Mouse (Mus musculus): Measurements from ENCODE around the gene Bri3bp. TPM values are rescaled to one million over a fixed set of nuclear protein-coding genes. Genes with fewer than 3 reads are reported as not detected.

Gene Bri3bp
- polyA plus RNA-seq, 1 experiment from 2014 or later = 25.3 TPM

DNA sequence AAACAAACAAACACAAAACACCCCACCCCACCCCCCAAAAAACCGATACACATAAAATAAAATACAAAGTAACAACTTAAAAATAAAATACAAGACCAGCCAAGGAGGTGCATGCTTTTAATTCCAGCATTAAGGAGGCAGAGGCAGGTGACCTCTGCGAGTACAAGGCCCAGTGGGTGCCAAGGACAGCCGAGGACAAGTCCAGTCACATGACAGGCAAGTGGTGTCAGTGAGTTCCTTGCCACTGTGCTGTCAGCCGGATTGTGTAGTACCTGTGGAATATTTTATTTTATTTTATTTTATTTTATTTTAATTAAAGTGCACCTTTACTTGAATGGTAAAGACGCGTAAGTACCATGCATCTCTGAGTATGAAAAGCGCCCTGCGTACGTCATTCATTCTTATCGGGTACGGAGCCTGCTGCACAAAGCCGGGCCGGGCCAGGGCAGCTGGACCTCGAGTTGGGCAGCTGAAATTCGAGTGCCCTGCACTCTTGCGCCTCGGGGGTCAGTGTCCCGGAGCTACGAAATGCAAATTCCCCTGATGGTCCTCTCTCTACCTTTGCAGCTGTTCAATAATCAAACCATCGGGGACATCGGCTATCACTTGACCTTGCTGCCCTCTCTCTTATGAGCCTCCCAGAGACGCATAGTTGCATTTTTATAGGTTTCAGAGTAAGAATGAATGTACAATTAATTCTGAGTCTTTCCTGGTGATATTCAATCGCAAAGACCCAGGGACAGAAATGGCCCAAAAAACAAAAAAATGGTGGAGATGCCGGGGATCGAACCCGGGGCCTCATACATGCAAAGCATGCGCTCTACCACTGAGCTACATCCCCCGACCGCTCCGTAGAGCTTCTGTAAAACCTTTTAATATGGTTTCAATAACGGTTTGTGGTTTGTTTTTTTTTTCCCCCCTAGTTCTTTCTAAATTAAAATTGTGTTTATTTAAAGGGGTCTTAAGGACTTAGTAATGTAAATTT is 37.6 kb upstream of the Bri3bp start:
- H3K9ac ChIP-seq (ENCODE audit: low read length) = no peak overlapping the region
- H3K9me3 ChIP-seq (ENCODE audit: control insufficient read depth, low read length) = no peaks in the 10 kb centered on the region
- H3K4me2 ChIP-seq (replicated peaks; ENCODE audit: low read depth) = peak overlapping the region; percentile 48
- no peak overlapping the region for H3K27ac ChIP-seq (replicated peaks)
- WGBS = 13% methylated on average over 31 of the region's 31 CpGs
- DNase-seq (ENCODE audit: low spot score) = peak; percentile 50
- H3K36me3 ChIP-seq (ENCODE audit: control insufficient read depth, insufficient read depth, low read length) = no peaks in the 10 kb centered on the region
- H3K4me1 ChIP-seq (replicated peaks; ENCODE audit: control insufficient read depth, insufficient read depth) = no peaks in the 10 kb centered on the region
- 0 out of 2 replicates have a peak, but pooled peaks have one; percentile 16 for ATAC-seq (ENCODE audit: low FRiP score, low TSS enrichment)
- H3K4me3 ChIP-seq (ENCODE audit: low read depth, low read length) = peak overlapping the region; percentile 25; the same call in 1 of the 2 replicates
- no peak for TF ChIP-seq CTCF (IDR thresholded peaks at IDR 0.05; ENCODE audit: low read depth)
- no peak for TF ChIP-seq EP300 (optimal IDR thresholded peaks at IDR 0.05)
- no peaks in the 10 kb centered on the region for H3K27me3 ChIP-seq (ENCODE audit: control insufficient read depth, insufficient read depth, low read length)

DNA sequence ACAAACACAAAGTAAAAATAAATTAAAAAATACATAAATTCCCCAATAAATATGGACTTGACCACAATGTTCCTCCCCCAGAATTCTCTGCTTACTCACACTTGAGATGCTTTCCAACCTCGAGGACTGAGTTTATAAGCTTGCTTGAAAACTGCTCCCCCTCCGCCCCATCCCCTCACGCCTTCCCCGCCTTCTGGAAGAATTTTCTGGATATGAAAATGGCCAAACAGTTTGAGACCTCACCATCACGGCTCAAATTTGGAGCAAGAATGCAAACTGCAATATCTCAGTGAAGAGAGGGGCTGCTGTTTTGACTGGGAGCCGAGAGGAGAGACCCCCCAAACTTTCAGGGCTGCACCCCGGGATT is 36.8 kb upstream of the Bri3bp start:
- Histone ChIP-seq H3K27me3 (ENCODE audit: control insufficient read depth, insufficient read depth, low read length) (no peaks in the 10 kb centered on the region), H3K36me3 (ENCODE audit: control insufficient read depth, insufficient read depth, low read length) (no peaks in the 10 kb centered on the region), H3K9me3 (ENCODE audit: control insufficient read depth, low read length) (no peaks in the 10 kb centered on the region), H3K4me3 (ENCODE audit: low read depth, low read length) (peak overlapping the region; percentile 59), H3K9ac (ENCODE audit: low read length) (peak overlapping the region; percentile 68), H3K4me1 (replicated peaks; ENCODE audit: control insufficient read depth, insufficient read depth) (no peaks in the 10 kb centered on the region), H3K4me2 (replicated peaks; ENCODE audit: low read depth) (peak overlapping the region; percentile 76), H3K27ac (replicated peaks) (peak overlapping the region; percentile 96)
- WGBS = 1% methylated on average over 7 of the region's 7 CpGs
- TF ChIP-seq CTCF (IDR thresholded peaks at IDR 0.05; ENCODE audit: low read depth) = no peak
- ATAC-seq (ENCODE audit: low FRiP score, low TSS enrichment) (no peak), DNase-seq (ENCODE audit: low spot score) (peak; percentile 31)

DNA sequence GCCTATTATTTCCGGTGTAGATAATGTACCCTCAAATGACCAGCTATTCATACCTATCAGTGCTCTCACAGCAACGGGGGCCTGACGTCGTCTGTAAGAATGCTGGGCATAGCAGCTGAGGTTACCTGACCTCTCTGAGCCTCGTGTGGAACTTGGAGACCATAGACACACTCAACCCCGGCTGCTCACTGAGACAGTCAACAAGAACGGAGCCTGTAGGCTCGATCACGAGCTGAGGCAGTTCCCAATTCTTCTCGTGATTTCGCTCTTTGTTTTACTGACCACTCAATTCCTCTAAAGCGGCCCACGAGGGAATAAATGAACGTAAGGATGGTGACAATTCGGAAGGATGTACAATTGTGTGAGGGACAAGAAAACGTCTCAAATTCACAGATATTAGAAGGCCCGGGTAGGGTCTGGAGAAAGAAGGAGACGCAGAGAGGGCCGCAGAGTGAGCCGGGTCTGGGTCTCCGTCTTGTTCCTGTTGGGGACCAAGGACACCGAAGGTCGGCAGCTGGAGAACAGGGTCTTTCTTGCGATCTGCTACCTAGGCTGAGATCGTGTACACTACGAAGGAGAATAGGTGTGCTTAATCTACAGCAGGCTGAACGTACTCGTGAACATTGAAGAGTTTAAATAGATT is 36.3 kb upstream of the Bri3bp start:
- H3K9ac ChIP-seq (ENCODE audit: low read length) = peak overlapping the region; percentile 68
- under 1% methylated on average over 28 of the region's 28 CpGs for WGBS
- H3K9me3 ChIP-seq (ENCODE audit: control insufficient read depth, low read length) = no peaks in the 10 kb centered on the region
- H3K4me3 ChIP-seq (ENCODE audit: low read depth, low read length) = peak overlapping the region; percentile 59
- ATAC-seq (ENCODE audit: low FRiP score, low TSS enrichment) = peak; percentile 40; the same call in 1 of the 2 replicates
- DNase-seq (ENCODE audit: low spot score) = peak; percentile 46
- H3K27ac ChIP-seq (replicated peaks) = peak overlapping the region; percentile 96
- no peaks in the 10 kb centered on the region for H3K27me3 ChIP-seq (ENCODE audit: control insufficient read depth, insufficient read depth, low read length)
- H3K4me1 ChIP-seq (replicated peaks; ENCODE audit: control insufficient read depth, insufficient read depth) = no peaks in the 10 kb centered on the region
- TF ChIP-seq EP300 (optimal IDR thresholded peaks at IDR 0.05) (no peak), CTCF (IDR thresholded peaks at IDR 0.05; ENCODE audit: low read depth) (no peak)
- no peaks in the 10 kb centered on the region for H3K36me3 ChIP-seq (ENCODE audit: control insufficient read depth, insufficient read depth, low read length)
- H3K4me2 ChIP-seq (replicated peaks; ENCODE audit: low read depth) = peak overlapping the region; percentile 76

DNA sequence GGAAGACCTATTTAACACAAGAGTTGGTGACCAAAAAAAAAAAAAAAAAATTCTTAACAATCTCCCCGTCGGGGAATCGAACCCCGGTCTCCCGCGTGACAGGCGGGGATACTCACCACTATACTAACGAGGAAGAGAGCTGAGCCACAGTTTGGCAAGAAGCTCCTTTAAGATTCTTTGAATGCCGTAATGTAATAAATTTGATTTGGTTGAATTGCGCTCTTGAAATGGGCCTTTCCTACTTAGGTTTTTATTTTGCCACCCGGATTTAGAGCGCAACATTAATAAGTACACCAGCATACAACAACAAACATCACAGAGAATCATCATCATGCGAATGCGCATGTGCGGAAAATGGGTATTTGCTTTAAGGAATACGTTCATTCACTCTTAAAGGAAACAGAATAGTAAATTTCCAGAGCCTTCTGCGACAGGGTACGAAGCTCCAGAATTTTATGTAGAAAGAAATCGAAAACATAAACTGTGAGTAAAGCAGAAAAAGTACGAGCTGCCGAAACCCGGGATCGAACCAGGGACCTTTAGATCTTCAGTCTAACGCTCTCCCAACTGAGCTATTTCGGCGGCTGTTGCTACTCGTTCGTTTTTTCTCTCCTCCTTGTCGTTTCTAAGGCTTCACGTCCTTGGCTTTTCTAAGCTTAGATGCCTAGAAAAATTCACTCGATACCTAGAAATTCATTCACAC is 35.7 kb upstream of the Bri3bp start:
- no peaks in the 10 kb centered on the region for H3K9me3 ChIP-seq (ENCODE audit: control insufficient read depth, low read length)
- DNase-seq (ENCODE audit: low spot score) (peak; percentile 89), ATAC-seq (ENCODE audit: low FRiP score, low TSS enrichment) (peak; percentile 77)
- no peaks in the 10 kb centered on the region for H3K36me3 ChIP-seq (ENCODE audit: control insufficient read depth, insufficient read depth, low read length)
- peak overlapping the region; percentile 96 for H3K27ac ChIP-seq (replicated peaks)
- H3K27me3 ChIP-seq (ENCODE audit: control insufficient read depth, insufficient read depth, low read length) = no peaks in the 10 kb centered on the region
- H3K4me2 ChIP-seq (replicated peaks; ENCODE audit: low read depth) = peak overlapping the region; percentile 76
- no peaks in the 10 kb centered on the region for H3K4me1 ChIP-seq (replicated peaks; ENCODE audit: control insufficient read depth, insufficient read depth)
- TF ChIP-seq CTCF (IDR thresholded peaks at IDR 0.05; ENCODE audit: low read depth) (no peak), EP300 (optimal IDR thresholded peaks at IDR 0.05) (peak; percentile 44)
- peak overlapping the region; percentile 70 for H3K9ac ChIP-seq (ENCODE audit: low read length)
- peak overlapping the region; percentile 59 for H3K4me3 ChIP-seq (ENCODE audit: low read depth, low read length)
- under 1% methylated on average over 31 of the region's 31 CpGs for WGBS

DNA sequence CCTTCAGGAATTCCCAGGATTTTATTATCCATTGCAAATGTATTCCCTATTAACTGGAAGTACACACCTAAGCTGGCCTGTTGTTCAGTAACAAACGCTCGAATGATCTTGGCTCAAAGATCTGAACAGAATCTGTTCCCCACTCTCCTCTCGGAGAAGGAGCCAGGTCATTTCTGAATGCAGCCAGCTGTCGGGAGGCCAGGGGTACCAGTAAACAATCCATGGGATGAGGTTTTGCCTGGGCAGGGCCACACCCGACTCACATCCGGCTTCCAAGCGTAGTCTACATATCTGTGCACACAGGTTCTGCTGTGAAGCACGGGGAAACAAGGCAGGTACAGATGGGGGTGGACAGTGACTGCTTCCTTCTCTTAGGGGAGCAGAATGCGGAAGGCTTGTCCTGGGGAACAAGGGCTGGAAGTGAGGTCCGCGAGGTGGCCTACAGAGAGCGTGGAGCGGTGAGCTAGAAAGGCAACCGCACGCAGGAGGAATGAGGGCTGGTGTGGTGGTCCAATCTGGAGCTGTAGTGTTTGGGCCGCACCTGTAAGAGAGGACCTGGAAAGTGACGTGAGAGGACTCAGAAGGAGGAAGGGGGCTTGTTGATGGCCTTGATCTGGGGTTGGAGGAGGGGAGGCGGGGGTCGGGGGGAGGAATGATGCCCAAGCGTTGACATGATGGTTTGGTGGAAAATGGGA is 34.9 kb upstream of the Bri3bp start:
- H3K9ac ChIP-seq (ENCODE audit: low read length) = peak overlapping the region; percentile 70
- peak overlapping the region; percentile 59 for H3K4me3 ChIP-seq (ENCODE audit: low read depth, low read length)
- no peaks in the 10 kb centered on the region for H3K4me1 ChIP-seq (replicated peaks; ENCODE audit: control insufficient read depth, insufficient read depth)
- peak overlapping the region; percentile 76 for H3K4me2 ChIP-seq (replicated peaks; ENCODE audit: low read depth)
- TF ChIP-seq EP300 (optimal IDR thresholded peaks at IDR 0.05) (no peak), CTCF (IDR thresholded peaks at IDR 0.05; ENCODE audit: low read depth) (no peak)
- H3K27me3 ChIP-seq (ENCODE audit: control insufficient read depth, insufficient read depth, low read length) = no peaks in the 10 kb centered on the region
- WGBS = under 1% methylated on average over 20 of the region's 20 CpGs
- ATAC-seq (ENCODE audit: low FRiP score, low TSS enrichment) = peak; percentile 76
- DNase-seq (ENCODE audit: low spot score) = peak; percentile 83
- H3K27ac ChIP-seq (replicated peaks) = peak overlapping the region; percentile 96
- no peaks in the 10 kb centered on the region for H3K36me3 ChIP-seq (ENCODE audit: control insufficient read depth, insufficient read depth, low read length)
- H3K9me3 ChIP-seq (ENCODE audit: control insufficient read depth, low read length) = no peaks in the 10 kb centered on the region

Measured in stomach, postnatal 0 days (tissue).